Mouse (Mus musculus) spleen, postnatal 4 days (tissue): ENCODE measurements around the gene Asna1.
A peak's percentile ranks its signal among the peaks of the same experiment; 100 is the strongest.

Experiments
- DNase-seq, 2 experiments: peaks; one replicate each; pipeline ENCODE4 v3.0.0; 2022; ENCODE audit warnings: low spot score in 2 of 2

Asna1 gene

GRCm38 (mm10) chr8:85025098-85025932 is at the start of gene Asna1:
TSS of gene Asna1 (minus strand) at chr8:85025281.
- DNase-seq: peak; percentile 76 to 88

GRCm38 (mm10) chr8:85074617-85075016 is 49.5 kb upstream of the Asna1 start:
- peak in 1 of 2 experiments; percentile 59 for DNase-seq

- no peak for DNase-seq
Observed at GRCm38 (mm10) chr8:85074167-85074566, 49.1 kb upstream of the Asna1 start.

- DNase-seq: peak in 1 of 2 experiments; percentile 62
Observed at GRCm38 (mm10) chr8:85073041-85073612, 48.0 kb upstream of the Asna1 start.

- peak in 1 of 2 experiments; percentile 63 for DNase-seq
Observed at GRCm38 (mm10) chr8:85072364-85072929, 47.4 kb upstream of the Asna1 start.

GRCm38 (mm10) chr8:85071514-85072281 is 46.6 kb upstream of the Asna1 start, which contains the start of gene Dhps:
TSS of gene Dhps (plus strand) at chr8:85071757.
- peak; percentile 89 to 93 for DNase-seq

- no peak for DNase-seq
Observed at GRCm38 (mm10) chr8:85071041-85071440, 46.0 kb upstream of the Asna1 start.

- DNase-seq: no peak
Observed at GRCm38 (mm10) chr8:85067982-85068381, 42.9 kb upstream of the Asna1 start, which contains the start of gene Gm5741. TSS of gene Gm5741 (minus strand) at chr8:85067982.

GRCm38 (mm10) chr8:85067155-85067554 is 42.1 kb upstream of the Asna1 start:
- DNase-seq: no peak

- no peak for DNase-seq
Observed at GRCm38 (mm10) chr8:85065213-85065612, 40.1 kb upstream of the Asna1 start.

GRCm38 (mm10) chr8:85062603-85063002 is 37.5 kb upstream of the Asna1 start:
- no peak for DNase-seq

- DNase-seq: peak; percentile 79 to 87
Observed at GRCm38 (mm10) chr8:85059879-85060616, 35.0 kb upstream of the Asna1 start, which contains the start of gene Fbxw9. TSS of gene Fbxw9 (plus strand) at chr8:85060055.

GRCm38 (mm10) chr8:85057367-85057766 is 32.3 kb upstream of the Asna1 start:
- no peak for DNase-seq

GRCm38 (mm10) chr8:85043619-85044018 is 18.5 kb upstream of the Asna1 start:
- DNase-seq: no peak

GRCm38 (mm10) chr8:85037681-85038531 is 12.8 kb upstream of the Asna1 start:
- DNase-seq: peak; percentile 71 to 87

- DNase-seq: no peak
Observed at GRCm38 (mm10) chr8:85037366-85037680, 12.2 kb upstream of the Asna1 start.

- DNase-seq: peak; percentile 86 to 89
Observed at GRCm38 (mm10) chr8:85036718-85037365, 11.8 kb upstream of the Asna1 start, which contains the start of gene Tnpo2. TSS of gene Tnpo2 (plus strand) at chr8:85036915.

GRCm38 (mm10) chr8:85036381-85036717 is 11.3 kb upstream of the Asna1 start:
- DNase-seq: no peak

- no peak for DNase-seq
Observed at GRCm38 (mm10) chr8:85035728-85036310, 10.7 kb upstream of the Asna1 start.
